Mouse (Mus musculus) heart, postnatal 10 days (tissue): Measurements from ENCODE around the gene Nup153. TPM values are rescaled to one million over a fixed set of nuclear protein-coding genes. Genes with fewer than 3 reads are reported as not detected.

Experiments
- DNase-seq, 2 experiments: peaks; one replicate each; pipeline ENCODE4 v3.0.0; 2021
- intact Hi-C: fragments of 180-260 bp; cut with DNase I; formaldehyde crosslinking; loops from one replicate; pipeline ENCODE4 v1.15.1; 2025
- total RNA-seq, 2 experiments: library from RNA; stranded (reverse); gene quantifications; 2 replicates each; pipeline ENCODE4 v1.2.3; 2021

The Nup153 gene
- total RNA-seq, 2 experiments from 2014 or later, result 39.2 to 45.0 TPM

GRCm38 (mm10) chr13:46677721-46678120 is 50.0 kb downstream of the Nup153 start:
- DNase-seq, result no peak
- intact Hi-C loops, result no loop called here

- DNase-seq, result peak; percentile 30 to 41
- intact Hi-C loops, result no loop called here
These were observed 53.1 kb downstream of the Nup153 start for GRCm38 (mm10) chr13:46674601-46675000.

DNA sequence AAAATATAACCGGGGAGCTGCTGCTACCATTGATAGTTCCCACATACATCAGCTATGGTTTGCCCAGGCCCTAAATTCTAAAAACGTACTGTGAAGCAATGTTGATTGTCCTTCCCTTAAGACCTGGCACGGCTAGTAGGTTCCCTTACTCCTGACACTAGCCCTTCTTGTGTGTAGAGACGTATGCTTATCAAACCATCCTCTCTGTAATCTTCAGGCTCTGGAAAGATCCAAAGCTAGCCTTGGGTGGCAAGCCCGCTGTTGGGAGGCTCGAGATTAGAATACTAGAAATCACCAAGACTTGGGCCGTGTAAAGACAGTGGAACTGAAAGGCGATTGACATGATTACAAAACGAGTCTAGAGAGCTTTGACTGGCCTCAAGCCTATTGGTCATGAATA is 57.2 kb downstream of the Nup153 start:
- intact Hi-C loops, result no loop called here

DNA sequence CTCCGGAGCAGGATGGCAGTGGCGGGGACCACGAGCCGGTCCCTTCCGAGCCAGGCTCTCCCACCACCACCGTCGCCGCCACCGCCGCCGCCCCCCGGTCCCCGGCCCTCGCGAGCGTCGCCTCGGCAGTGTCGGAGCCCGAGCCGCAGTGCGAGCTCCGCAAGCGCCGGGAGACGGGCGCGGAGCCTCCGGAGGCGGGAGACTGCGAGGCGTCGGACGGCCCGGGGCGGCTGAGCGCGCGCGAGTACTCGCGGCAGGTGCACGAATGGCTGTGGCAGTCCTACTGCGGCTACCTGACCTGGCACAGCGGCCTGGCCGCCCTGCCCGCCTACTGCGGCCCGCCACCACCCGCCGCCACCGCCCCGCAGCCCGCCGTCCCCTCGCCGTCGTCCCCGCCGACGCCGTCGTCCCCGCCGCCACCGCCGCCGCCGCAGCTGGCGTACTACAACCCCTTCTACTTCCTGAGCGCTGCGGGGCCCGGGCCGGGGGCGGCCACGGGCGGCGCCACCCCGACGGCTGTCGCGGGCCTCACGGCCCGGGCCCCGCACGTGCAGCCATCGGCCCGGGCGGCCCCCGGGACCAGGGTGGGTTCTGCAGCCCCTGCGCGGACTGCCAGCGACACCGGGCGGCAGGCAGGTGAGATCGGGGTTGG is 58.0 kb downstream of the Nup153 start:
- peak in 1 of 2 experiments; percentile 27 for DNase-seq
- intact Hi-C loops, result loop anchor here (5.0 kb wide), 1 partner anchor 252 kb away; the partner anchor contains the start of gene Rbm24

More for the DNA sequence above, 57.2 kb downstream of the Nup153 start:
- DNase-seq, result no peak

DNA sequence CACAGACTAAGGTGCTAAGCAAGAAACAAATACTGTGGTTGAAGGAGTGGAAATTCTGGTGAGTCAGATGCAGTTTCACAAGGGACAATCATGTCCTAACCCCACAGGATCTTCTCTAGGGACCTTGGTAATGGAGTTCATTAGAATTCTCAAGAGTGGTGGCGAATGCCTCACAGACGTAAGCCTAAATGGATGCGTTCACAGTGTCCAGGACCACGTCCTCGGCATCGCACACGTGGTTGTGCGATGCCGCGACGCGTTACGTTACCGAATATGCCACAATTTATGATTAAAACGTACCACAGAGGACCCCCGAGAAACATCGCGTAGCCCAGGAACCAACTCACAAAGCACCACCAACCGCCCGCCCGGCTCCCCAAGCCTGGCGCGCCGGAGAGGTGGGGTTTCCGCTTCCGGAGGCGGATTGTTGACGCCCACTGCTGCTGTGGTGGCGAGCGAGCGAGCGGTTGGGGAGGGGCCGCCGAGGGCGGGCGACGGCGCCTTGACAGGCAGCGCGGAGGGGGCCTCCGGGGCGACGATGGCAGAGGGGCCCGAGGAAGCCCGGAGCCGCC is 58.6 kb downstream of the Nup153 start, which contains the start of gene Fam8a1:
TSS of gene Fam8a1 (plus strand) at position 475 of the 572 bp plus-strand sequence.
- intact Hi-C loops, result loop anchor here (5.0 kb wide), 1 partner anchor 252 kb away; the partner anchor contains the start of gene Rbm24
- peak; percentile 94 to 97 for DNase-seq

- intact Hi-C loops, result loop anchor here (1.0 to 5.0 kb wide), 2 partner anchors 306 to 352 kb away; no protein-coding TSS in a partner anchor
- DNase-seq, result peak; percentile 37 to 47
These were observed 64.2 kb downstream of the Nup153 start for GRCm38 (mm10) chr13:46663461-46663964.

GRCm38 (mm10) chr13:46659211-46659610 is 68.5 kb downstream of the Nup153 start:
- DNase-seq, result no peak
- intact Hi-C loops, result no loop called here

DNA sequence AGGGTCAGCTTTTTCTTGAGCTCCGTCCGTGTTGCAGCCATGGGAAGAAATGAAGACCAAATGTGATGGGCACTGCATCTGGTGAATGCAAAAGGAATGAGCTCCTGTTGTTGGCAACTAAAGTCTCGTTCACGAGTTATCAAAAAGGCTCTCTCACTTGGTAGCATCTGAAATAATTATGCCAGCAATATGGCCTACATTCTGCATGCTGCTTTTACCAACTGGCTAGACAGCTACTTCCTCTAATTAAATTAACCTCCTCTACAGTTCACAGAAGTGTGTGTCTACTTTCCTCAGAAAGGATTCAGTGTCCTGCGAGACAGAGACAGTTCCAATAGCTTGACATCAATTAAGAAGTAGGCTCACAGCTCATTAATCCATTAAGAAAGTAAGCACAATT is 73.2 kb downstream of the Nup153 start:
- intact Hi-C loops, result no loop called here
- DNase-seq, result no peak

DNA sequence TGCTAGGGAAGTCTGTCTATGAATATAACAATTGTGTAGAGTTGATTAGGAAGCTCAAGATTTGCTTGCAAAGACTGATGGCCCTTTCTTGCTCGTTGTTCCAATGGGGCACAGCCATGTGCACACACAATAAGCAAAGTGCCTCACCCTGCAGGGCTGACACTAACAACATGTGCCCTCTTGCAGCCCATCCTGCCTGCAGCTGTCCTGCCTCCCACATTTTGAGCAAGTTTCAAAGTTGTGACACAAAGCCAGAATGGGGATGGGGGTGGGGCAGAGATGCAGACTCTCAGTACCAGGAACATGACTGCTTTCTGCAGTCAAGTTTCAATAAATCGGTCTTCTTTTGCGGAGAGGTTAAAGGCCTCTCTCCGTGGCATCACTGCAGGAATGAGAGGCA is 74.1 kb downstream of the Nup153 start:
- intact Hi-C loops, result no loop called here
- DNase-seq, result no peak

- DNase-seq, result no peak
- intact Hi-C loops, result no loop called here
These were observed 75.1 kb downstream of the Nup153 start for GRCm38 (mm10) chr13:46652671-46653070.

- intact Hi-C loops, result no loop called here
- DNase-seq, result no peak
These were observed 75.9 kb downstream of the Nup153 start for GRCm38 (mm10) chr13:46651853-46652252.

GRCm38 (mm10) chr13:46645476-46645875 is 82.3 kb downstream of the Nup153 start:
- intact Hi-C loops, result no loop called here
- no peak for DNase-seq

DNA sequence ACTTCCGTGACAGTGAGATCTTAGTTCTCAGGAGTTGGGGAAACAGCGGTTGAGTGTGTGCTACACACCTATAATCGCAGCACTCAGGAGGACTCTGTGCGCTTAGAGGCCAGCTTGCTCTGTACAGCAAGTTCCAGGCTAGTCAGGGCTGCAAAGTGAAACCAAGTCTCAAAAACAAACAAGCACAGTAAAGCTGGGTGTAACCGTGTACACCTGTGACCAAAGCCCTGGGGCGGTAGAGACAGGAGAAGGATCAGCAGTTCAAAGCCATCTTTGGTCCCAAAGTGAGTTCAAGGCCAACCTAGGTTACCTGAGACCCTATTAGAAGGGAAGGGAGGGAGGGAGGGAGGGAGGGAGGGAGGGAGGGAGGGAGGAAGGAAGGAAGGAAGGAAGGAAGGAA is 83.6 kb downstream of the Nup153 start:
- intact Hi-C loops, result no loop called here
- DNase-seq, result no peak

GRCm38 (mm10) chr13:46642318-46642717 is 85.4 kb downstream of the Nup153 start:
- intact Hi-C loops, result no loop called here
- peak in 1 of 2 experiments; percentile 13 for DNase-seq

DNA sequence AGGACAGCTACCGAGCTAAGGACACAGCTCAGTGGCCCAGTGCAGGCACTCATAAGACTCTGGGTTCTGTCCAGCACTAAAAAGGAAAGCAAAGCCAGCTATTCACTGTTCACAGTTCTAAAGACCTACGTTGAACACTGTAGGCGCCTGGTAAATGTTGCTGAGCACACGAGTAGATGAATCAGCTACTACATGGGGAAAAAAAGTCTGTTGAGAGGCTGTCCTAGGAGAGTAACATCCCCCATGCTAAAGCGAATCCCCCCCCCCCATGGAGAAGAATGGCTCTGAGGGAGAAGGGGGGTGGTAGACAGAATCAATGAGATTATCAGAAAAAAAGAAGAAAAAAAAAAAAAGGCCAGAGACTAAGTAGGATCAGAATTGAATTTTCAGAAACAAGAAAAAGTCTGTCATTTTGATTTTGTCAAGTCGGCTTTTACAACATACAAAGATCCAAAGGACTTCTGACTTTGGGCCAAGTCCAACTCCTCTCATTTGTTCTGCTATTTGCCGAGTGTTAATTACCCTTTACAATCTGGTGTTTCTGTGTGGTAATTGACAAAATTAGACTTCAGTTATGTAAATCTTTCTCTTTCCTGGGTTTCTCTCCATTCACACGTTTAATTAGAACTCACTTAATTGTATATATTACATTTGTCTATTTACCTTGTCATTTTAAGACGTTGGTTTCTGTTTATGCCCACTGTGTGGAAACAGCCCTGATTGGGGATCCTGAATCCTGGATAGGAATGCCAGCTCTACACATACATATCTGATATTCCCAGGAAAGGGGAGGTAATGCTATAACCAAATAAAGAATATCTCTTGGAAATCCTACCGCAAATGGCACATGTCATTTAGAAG is 86.9 kb downstream of the Nup153 start:
- intact Hi-C loops, result no loop called here
- DNase-seq, result no peak

DNA sequence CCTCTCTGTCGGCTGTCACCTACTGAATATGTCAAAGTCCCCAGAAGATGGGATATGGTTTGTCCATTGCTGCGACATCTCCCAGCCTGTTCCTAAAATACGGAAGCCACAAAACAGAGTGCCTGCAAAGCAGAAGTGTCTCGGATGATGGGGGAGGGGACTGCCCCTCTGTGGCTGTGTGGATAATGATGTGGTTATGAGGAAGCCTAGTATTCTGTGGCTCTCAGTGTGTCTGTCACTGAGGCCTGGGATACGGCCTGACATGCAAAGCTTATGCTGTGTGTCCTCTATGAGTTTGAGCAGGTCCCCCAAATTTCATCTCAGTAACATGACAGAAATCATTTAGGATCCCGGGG is 93.6 kb downstream of the Nup153 start:
- intact Hi-C loops, result no loop called here

GRCm38 (mm10) chr13:46633320-46634132 is 94.2 kb downstream of the Nup153 start:
- intact Hi-C loops, result no loop called here
- DNase-seq, result no peak

More for the DNA sequence above, 93.6 kb downstream of the Nup153 start:
- DNase-seq, result no peak

DNA sequence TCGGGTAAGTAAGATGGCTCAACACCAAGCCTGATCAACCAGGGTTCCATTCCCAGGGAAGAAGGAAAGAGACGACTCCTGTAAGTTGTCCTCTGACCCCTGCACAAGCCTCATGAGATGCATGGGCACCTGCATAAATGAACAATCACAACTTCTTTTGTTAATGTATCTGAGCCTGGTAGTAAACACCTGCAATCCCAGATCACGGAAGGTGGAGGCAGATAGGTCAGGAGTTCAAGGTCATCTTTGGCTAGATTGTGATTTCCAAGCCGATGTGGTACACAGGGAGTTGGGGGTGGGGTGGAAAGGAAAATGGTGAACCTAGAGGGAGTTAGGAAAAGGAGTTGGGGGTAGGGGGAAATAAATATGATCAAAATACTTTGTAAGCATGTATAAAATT is 94.9 kb downstream of the Nup153 start:
- no peak for DNase-seq
- intact Hi-C loops, result no loop called here
